Mouse (Mus musculus): ENCODE results near the gene Slc5a10. TPM values are rescaled to one million over a fixed set of nuclear protein-coding genes. Genes with fewer than 3 reads are reported as not detected.

The Slc5a10 gene
- polyA plus RNA-seq, 1 experiment from 2014 or later: not detected

- ATAC-seq: no peak
- Histone ChIP-seq H3K27ac (ENCODE audit: low read length) (no peak overlapping the region), H3K36me3 (ENCODE audit: control insufficient read depth, insufficient read depth, low read length) (no peaks in the 10 kb centered on the region), H3K9me3 (replicated peaks; ENCODE audit: control insufficient read depth, low read length, poor library complexity, severe bottlenecking) (no peaks in the 10 kb centered on the region), H3K27me3 (ENCODE audit: control insufficient read depth, insufficient read depth, low read depth, low read length) (no peaks in the 10 kb centered on the region), H3K4me3 (ENCODE audit: low read depth, low read length) (no peak overlapping the region), H3K4me2 (ENCODE audit: low read length) (no peak overlapping the region), H3K4me1 (ENCODE audit: control insufficient read depth, insufficient read depth, low read length) (no peaks in the 10 kb centered on the region), H3K9ac (ENCODE audit: low read depth, low read length) (no peak overlapping the region)
- 88% methylated on average over 9 of the region's 9 CpGs for WGBS
Observed at GRCm38 (mm10) chr11:61650470-61651265, 70.0 kb downstream of the Slc5a10 start.

DNA sequence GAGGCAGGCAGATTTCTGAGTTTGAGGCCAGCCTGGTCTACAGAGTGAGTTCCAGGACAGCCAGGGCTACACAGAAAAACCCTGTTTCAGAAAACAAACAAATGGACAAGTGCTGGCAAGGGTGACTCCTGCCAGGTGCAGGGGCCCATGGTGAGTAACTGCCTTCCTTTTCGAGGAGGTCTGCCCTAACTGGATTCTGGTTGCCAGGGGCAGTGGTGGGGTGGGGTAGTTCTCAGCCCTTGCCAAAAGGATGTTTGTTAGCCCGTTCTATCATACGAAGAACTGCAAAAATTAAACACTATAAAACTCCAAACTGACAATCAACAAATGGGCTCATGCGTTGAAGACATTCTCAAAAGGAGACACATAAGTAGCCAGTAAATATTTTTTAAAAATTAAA lies 71.0 kb downstream of the Slc5a10 start:
- H3K4me2 ChIP-seq (ENCODE audit: low read length): no peak overlapping the region
- 95% methylated on average over 4 of the region's 4 CpGs for WGBS
- no peaks in the 10 kb centered on the region for H3K36me3 ChIP-seq (ENCODE audit: control insufficient read depth, insufficient read depth, low read length)
- no peak overlapping the region for H3K27ac ChIP-seq (ENCODE audit: low read length)
- no peaks in the 10 kb centered on the region for H3K9me3 ChIP-seq (replicated peaks; ENCODE audit: control insufficient read depth, low read length, poor library complexity, severe bottlenecking)
- no peak overlapping the region for H3K4me3 ChIP-seq (ENCODE audit: low read depth, low read length)
- ATAC-seq: no peak
- H3K4me1 ChIP-seq (ENCODE audit: control insufficient read depth, insufficient read depth, low read length): no peaks in the 10 kb centered on the region
- no peak overlapping the region for H3K9ac ChIP-seq (ENCODE audit: low read depth, low read length)
- no peaks in the 10 kb centered on the region for H3K27me3 ChIP-seq (ENCODE audit: control insufficient read depth, insufficient read depth, low read depth, low read length)

GRCm38 (mm10) chr11:61649163-61649580 lies 71.5 kb downstream of the Slc5a10 start:
- Histone ChIP-seq H3K27me3 (ENCODE audit: control insufficient read depth, insufficient read depth, low read depth, low read length) (no peaks in the 10 kb centered on the region), H3K4me2 (ENCODE audit: low read length) (no peak overlapping the region), H3K27ac (ENCODE audit: low read length) (no peak overlapping the region), H3K36me3 (ENCODE audit: control insufficient read depth, insufficient read depth, low read length) (no peaks in the 10 kb centered on the region), H3K4me3 (ENCODE audit: low read depth, low read length) (no peak overlapping the region), H3K9me3 (replicated peaks; ENCODE audit: control insufficient read depth, low read length, poor library complexity, severe bottlenecking) (no peaks in the 10 kb centered on the region), H3K4me1 (ENCODE audit: control insufficient read depth, insufficient read depth, low read length) (no peaks in the 10 kb centered on the region), H3K9ac (ENCODE audit: low read depth, low read length) (no peak overlapping the region)
- no peak for ATAC-seq
- WGBS: 96% methylated on average over 5 of the region's 5 CpGs

DNA sequence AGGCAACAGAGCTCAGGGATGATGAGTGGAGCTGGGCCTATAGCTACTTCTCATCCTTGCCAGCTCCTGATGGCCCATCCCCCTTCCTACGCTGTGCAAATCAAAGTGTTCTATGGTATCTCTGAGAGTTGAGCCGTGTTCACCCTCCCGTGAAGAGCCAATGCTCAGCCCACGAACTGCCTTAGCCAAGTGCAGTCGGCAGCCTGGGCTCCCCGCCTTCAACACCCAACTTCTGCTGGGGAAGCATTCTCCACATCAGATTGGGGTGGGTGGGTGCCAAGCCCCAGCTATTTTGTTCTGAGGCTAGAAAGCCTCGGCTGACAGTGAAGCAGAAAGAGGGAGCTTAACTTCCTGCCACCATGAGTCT lies 71.9 kb downstream of the Slc5a10 start:
- Histone ChIP-seq H3K4me1 (ENCODE audit: control insufficient read depth, insufficient read depth, low read length) (no peaks in the 10 kb centered on the region), H3K4me2 (ENCODE audit: low read length) (no peak overlapping the region), H3K9me3 (replicated peaks; ENCODE audit: control insufficient read depth, low read length, poor library complexity, severe bottlenecking) (no peaks in the 10 kb centered on the region), H3K27me3 (ENCODE audit: control insufficient read depth, insufficient read depth, low read depth, low read length) (no peaks in the 10 kb centered on the region), H3K9ac (ENCODE audit: low read depth, low read length) (no peak overlapping the region), H3K36me3 (ENCODE audit: control insufficient read depth, insufficient read depth, low read length) (no peaks in the 10 kb centered on the region), H3K4me3 (ENCODE audit: low read depth, low read length) (no peak overlapping the region), H3K27ac (ENCODE audit: low read length) (no peak overlapping the region)
- no peak for ATAC-seq
- 73% methylated on average over 7 of the region's 7 CpGs for WGBS

DNA sequence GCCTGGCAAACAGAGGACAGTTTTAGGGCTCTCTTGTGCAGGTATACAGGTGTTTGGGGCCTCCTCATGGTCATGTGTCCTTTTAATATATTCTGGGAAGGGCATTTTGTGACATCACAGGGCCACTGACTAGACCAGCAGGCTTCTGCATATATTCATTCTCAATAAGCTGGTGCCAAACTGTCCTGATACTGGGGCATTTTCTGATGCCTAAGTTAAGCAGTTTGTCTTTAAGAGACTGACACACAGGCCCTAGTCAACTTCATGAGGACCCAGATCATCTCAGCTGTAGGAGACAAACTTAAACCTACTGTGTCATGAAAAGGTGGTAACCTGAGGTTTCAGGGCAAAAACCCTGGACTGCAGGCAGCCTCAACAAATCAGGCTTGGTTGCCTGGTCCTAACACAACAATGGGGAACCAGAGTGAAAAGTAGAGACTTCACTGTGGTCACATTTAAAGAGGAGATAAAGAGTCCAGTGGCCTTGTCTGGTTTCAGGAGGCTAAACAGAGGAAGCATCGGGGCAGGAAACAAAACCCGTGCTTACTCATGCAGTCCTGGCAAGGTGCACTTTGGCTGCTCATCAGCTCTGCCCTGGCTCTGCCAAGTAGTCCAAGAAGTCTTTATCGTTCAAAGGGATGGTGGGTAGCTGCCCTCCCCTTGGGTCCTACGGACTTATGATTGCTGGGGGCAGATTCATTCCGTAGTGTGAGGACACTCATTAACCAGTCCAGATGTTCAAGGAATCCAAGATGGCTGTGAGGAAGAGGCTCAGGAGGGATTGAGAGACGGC lies 72.5 kb downstream of the Slc5a10 start:
- Histone ChIP-seq H3K4me3 (ENCODE audit: low read depth, low read length) (no peak overlapping the region), H3K9ac (ENCODE audit: low read depth, low read length) (no peak overlapping the region), H3K9me3 (replicated peaks; ENCODE audit: control insufficient read depth, low read length, poor library complexity, severe bottlenecking) (no peaks in the 10 kb centered on the region), H3K4me2 (ENCODE audit: low read length) (no peak overlapping the region), H3K27me3 (ENCODE audit: control insufficient read depth, insufficient read depth, low read depth, low read length) (no peaks in the 10 kb centered on the region), H3K4me1 (ENCODE audit: control insufficient read depth, insufficient read depth, low read length) (no peaks in the 10 kb centered on the region), H3K27ac (ENCODE audit: low read length) (no peak overlapping the region), H3K36me3 (ENCODE audit: control insufficient read depth, insufficient read depth, low read length) (no peaks in the 10 kb centered on the region)
- ATAC-seq: no peak
- 82% methylated on average over 6 of the region's 6 CpGs for WGBS

DNA sequence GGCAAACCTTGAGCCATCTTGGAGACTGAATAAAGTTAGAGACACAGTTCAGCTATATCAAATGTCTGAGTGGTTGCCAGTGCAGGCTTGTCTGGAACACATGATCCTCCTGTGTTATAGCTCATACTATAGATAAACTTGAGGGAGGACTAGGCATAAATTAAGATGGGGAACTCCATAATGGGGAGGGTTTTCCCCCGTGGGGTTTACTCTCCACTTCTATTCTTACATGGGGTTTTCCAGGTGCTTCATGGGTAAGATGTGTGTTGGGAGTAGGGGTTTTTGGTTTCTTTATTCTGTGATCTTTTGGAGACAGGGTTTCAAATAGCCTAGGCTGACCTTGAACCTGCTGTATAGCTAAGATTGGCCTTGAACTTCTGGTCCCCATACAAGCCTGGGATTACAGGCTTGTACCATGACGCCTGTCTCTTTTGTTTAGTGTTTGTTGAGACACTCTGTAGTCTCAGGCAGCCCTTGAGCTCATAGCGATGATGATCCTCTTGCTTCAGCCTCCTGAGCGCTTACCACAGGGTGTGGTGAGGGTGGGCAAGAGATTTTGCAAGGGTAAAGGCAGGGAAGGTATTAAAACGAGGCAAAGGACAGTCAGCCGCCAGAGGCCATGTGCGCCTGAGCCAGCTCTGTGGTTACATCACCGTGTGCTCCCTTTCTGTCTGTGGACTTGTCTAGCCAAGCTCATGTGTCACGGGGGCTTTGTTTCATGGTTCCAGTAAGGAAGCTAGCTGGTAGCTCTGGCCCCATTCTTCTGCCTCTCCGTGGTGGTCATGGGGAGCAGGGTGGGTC lies 73.3 kb downstream of the Slc5a10 start:
- H3K27me3 ChIP-seq (ENCODE audit: control insufficient read depth, insufficient read depth, low read depth, low read length): no peaks in the 10 kb centered on the region
- H3K36me3 ChIP-seq (ENCODE audit: control insufficient read depth, insufficient read depth, low read length): no peaks in the 10 kb centered on the region
- WGBS: 69% methylated on average over 10 of the region's 10 CpGs
- no peak overlapping the region for H3K9ac ChIP-seq (ENCODE audit: low read depth, low read length)
- no peaks in the 10 kb centered on the region for H3K9me3 ChIP-seq (replicated peaks; ENCODE audit: control insufficient read depth, low read length, poor library complexity, severe bottlenecking)
- no peak overlapping the region for H3K27ac ChIP-seq (ENCODE audit: low read length)
- no peaks in the 10 kb centered on the region for H3K4me1 ChIP-seq (ENCODE audit: control insufficient read depth, insufficient read depth, low read length)
- no peak overlapping the region for H3K4me3 ChIP-seq (ENCODE audit: low read depth, low read length)
- H3K4me2 ChIP-seq (ENCODE audit: low read length): no peak overlapping the region
- ATAC-seq: no peak

GRCm38 (mm10) chr11:61646499-61647039 lies 74.1 kb downstream of the Slc5a10 start:
- no peaks in the 10 kb centered on the region for H3K36me3 ChIP-seq (ENCODE audit: control insufficient read depth, insufficient read depth, low read length)
- no peaks in the 10 kb centered on the region for H3K9me3 ChIP-seq (replicated peaks; ENCODE audit: control insufficient read depth, low read length, poor library complexity, severe bottlenecking)
- no peak overlapping the region for H3K27ac ChIP-seq (ENCODE audit: low read length)
- WGBS: 55% methylated on average over 2 of the region's 2 CpGs
- no peak for ATAC-seq
- H3K4me3 ChIP-seq (ENCODE audit: low read depth, low read length): no peak overlapping the region
- H3K27me3 ChIP-seq (ENCODE audit: control insufficient read depth, insufficient read depth, low read depth, low read length): no peaks in the 10 kb centered on the region
- no peaks in the 10 kb centered on the region for H3K4me1 ChIP-seq (ENCODE audit: control insufficient read depth, insufficient read depth, low read length)
- H3K4me2 ChIP-seq (ENCODE audit: low read length): no peak overlapping the region
- H3K9ac ChIP-seq (ENCODE audit: low read depth, low read length): no peak overlapping the region

DNA sequence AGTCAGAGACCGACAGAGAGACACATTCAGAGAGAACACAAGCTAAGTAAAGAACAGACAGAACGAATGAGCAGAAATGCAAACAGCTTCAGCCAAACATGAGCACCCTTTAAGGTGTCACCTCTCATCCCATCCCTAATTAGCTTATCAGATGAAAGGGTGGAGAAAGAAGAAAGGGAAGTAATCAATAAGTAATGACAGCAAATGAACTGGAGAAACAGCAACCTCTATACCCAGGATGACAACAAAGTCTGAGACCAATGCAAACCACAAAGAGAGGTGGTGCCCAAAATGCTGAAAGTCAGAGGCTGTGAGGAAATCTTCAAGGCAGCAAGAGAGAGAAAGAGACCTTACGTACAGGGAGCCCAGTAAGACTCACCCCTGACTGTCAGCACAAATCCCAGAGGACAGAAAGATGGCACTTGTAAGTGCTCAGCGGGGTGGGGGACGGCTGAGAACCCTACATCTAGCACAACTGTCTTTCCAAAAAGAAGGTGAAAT lies 75.2 kb downstream of the Slc5a10 start:
- no peaks in the 10 kb centered on the region for H3K9me3 ChIP-seq (replicated peaks; ENCODE audit: control insufficient read depth, low read length, poor library complexity, severe bottlenecking)
- H3K36me3 ChIP-seq (ENCODE audit: control insufficient read depth, insufficient read depth, low read length): no peaks in the 10 kb centered on the region
- H3K4me1 ChIP-seq (ENCODE audit: control insufficient read depth, insufficient read depth, low read length): no peaks in the 10 kb centered on the region
- no peaks in the 10 kb centered on the region for H3K27me3 ChIP-seq (ENCODE audit: control insufficient read depth, insufficient read depth, low read depth, low read length)
- H3K4me2 ChIP-seq (ENCODE audit: low read length): no peak overlapping the region
- no peak overlapping the region for H3K4me3 ChIP-seq (ENCODE audit: low read depth, low read length)
- no peak overlapping the region for H3K27ac ChIP-seq (ENCODE audit: low read length)
- WGBS: 76% methylated on average over 5 of the region's 5 CpGs
- no peak overlapping the region for H3K9ac ChIP-seq (ENCODE audit: low read depth, low read length)
- no peak for ATAC-seq
